Comparison of ENCODE assay signal across 27 mouse cellular contexts in genomic region chr3:81120664-81121063, GRCm38 (mm10).
"Had no signal": no experiment of that assay in that cellular context is flagged by ENCODE, and none has a peak within 500 bp of the region (broad histone marks: within the 10 kb centered on the region; RNA-seq: fewer than 3 reads in every experiment).

No protein-coding gene starts in this region.

- DNase-seq: cerebellum, adult 9-11 months; cerebellum, postnatal 10 days; cerebellum, postnatal 14 days; cerebellum, postnatal 25 days; cerebellum, postnatal 36 days; embryo, embryonic 11 days; forebrain, postnatal 0 days; gastrocnemius, adult 2 months; gastrocnemius, postnatal 10 days; gastrocnemius, postnatal 14 days; gastrocnemius, postnatal 25 days; gastrocnemius, postnatal 36 days; heart, adult 11 months; heart, adult 18-20 months; heart, adult 2 months had no signal

- H3K27me3 ChIP-seq: embryonic facial prominence, embryonic 12.5 days; embryonic facial prominence, embryonic 13.5 days; embryonic facial prominence, embryonic 15.5 days; forebrain, embryonic 12.5 days; forebrain, embryonic 13.5 days; forebrain, embryonic 15.5 days had no signal

- ATAC-seq: forebrain, embryonic 13.5 days; forebrain, embryonic 14.5 days; forebrain, embryonic 15.5 days; forebrain, embryonic 16.5 days; forebrain, postnatal 0 days had no signal

- H3K4me1 ChIP-seq: embryonic facial prominence, embryonic 10.5 days; embryonic facial prominence, embryonic 12.5 days; embryonic facial prominence, embryonic 13.5 days; embryonic facial prominence, embryonic 15.5 days; forebrain, embryonic 10.5 days; forebrain, embryonic 12.5 days; forebrain, embryonic 13.5 days; forebrain, embryonic 15.5 days; heart, embryonic 10.5 days had no signal

- H3K4me3 ChIP-seq: embryonic facial prominence, embryonic 10.5 days; embryonic facial prominence, embryonic 12.5 days; embryonic facial prominence, embryonic 13.5 days; embryonic facial prominence, embryonic 15.5 days; erythroblast, embryonic 14.5 days; forebrain, embryonic 10.5 days; forebrain, embryonic 12.5 days; forebrain, embryonic 13.5 days; forebrain, embryonic 15.5 days; gastrocnemius, adult 2 months; heart, adult 2 months; heart, embryonic 10.5 days had no signal

- H3K27ac ChIP-seq: embryonic facial prominence, embryonic 10.5 days; embryonic facial prominence, embryonic 12.5 days; embryonic facial prominence, embryonic 13.5 days; embryonic facial prominence, embryonic 15.5 days; forebrain, embryonic 10.5 days; forebrain, embryonic 12.5 days; forebrain, embryonic 13.5 days; forebrain, embryonic 15.5 days; gastrocnemius, adult 2 months; heart, adult 2 months; heart, embryonic 10.5 days had no signal
